ENCODE assay signal across 7 mouse cellular contexts in the genomic region with DNA sequence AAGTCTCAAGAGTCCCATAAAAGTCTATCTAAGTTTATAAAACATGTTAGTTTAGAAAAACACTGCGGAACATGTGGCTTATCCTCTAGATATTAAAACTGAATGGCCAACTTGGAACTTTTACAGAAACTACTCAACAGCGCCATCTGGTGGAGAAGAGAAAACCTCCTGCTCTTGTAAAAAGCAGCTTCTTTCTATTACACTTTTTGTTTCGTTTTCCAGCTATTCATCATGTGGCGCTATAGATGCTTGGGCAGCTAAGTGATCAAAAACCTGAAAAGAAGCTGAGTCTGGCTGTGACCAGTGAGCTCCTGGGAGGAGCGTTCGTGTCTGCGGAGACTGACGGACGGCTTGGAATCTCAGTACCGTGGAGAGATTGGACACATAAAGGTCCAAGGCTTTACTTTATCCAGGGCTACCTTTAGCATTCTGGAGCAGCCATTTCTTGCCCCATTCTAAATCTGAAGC. TPM values are rescaled to one million over a fixed set of nuclear protein-coding genes. Genes with fewer than 3 reads are reported as not detected.
DNase-seq lines count a peak whose midpoint lies in the region; ATAC-seq lines count a peak whose summit lies in the region.

No protein-coding gene starts in this region.

- no peaks in the 10 kb centered on the region for H3K4me1 ChIP-seq in hindbrain, embryonic 14.5 days (replicated peaks; ENCODE audit: control insufficient read depth, insufficient read depth, low read length)
- peaks cover 7% of the 10 kb centered on the region for H3K4me1 ChIP-seq in megakaryocyte, embryonic 14.5 days

- H3K27me3 ChIP-seq in hindbrain, embryonic 14.5 days (ENCODE audit: control insufficient read depth, insufficient read depth, low read length) = no peaks in the 10 kb centered on the region
- peaks cover 13% of the 10 kb centered on the region for H3K27me3 ChIP-seq in megakaryocyte, embryonic 14.5 days (replicated peaks)

- peak; percentile 24; the same call in 1 of the 2 replicates for ATAC-seq in hindbrain, embryonic 14.5 days (ENCODE audit: low FRiP score)

- peak overlapping the region; percentile 18 for H3K4me3 ChIP-seq in hindbrain, embryonic 14.5 days (replicated peaks; ENCODE audit: low read length)
- peak overlapping the region; percentile 89 for H3K4me3 ChIP-seq in megakaryocyte, embryonic 14.5 days (replicated peaks)

- no peak overlapping the region for H3K27ac ChIP-seq in hindbrain, embryonic 14.5 days

- no peaks in the 10 kb centered on the region for H3K36me3 ChIP-seq in hindbrain, embryonic 14.5 days (replicated peaks; ENCODE audit: control insufficient read depth, insufficient read depth)
- no peaks in the 10 kb centered on the region for H3K36me3 ChIP-seq in megakaryocyte, embryonic 14.5 days (replicated peaks; ENCODE audit: low read length)

- H3K4me2 ChIP-seq in hindbrain, embryonic 14.5 days (replicated peaks) = peak overlapping the region; percentile 38

- 27% methylated on average over 10 of the region's 10 CpGs for WGBS in hindbrain, embryonic 14.5 days

- peak; percentile 73 for DNase-seq in ZHBTc4 (ENCODE audit: low read depth, low spot score)
- peak; percentile 87 to 88 for DNase-seq in cerebellum, postnatal 14 days
- DNase-seq in frontal cortex, postnatal 25 days (ENCODE audit: low spot score in 2 of 2) = peak; percentile 50 to 77
- peak; percentile 95 for DNase-seq in hindbrain, embryonic 14.5 days (ENCODE audit: low spot score)
- peak; percentile 51 for DNase-seq in left cerebral cortex, adult 11 months (ENCODE audit: low spot score)
- peak; percentile 34 to 47 for DNase-seq in right cerebral cortex, postnatal 36 days (ENCODE audit: low spot score in 2 of 2)

- no peaks in the 10 kb centered on the region for H3K9me3 ChIP-seq in hindbrain, embryonic 14.5 days (ENCODE audit: control insufficient read depth, low read length)
- H3K9me3 ChIP-seq in megakaryocyte, embryonic 14.5 days = peaks cover 5% of the 10 kb centered on the region

- H3K9ac ChIP-seq in hindbrain, embryonic 14.5 days = no peak overlapping the region; the same call in 1 of the 2 replicates

RNA-seq across cellular contexts. Expression of gene 2510009E07Rik, which starts 33.5 kb away (rescaled TPM):
- polyA plus RNA-seq in hindbrain, embryonic 14.5 days (2014; fragmentation: Nextera tagmentation; extraction: Ambion mirVana) = 45.4 and 50.6 TPM in 2 replicates
- 1.3 TPM in 1 of 2 replicates, not detected in the other for polyA plus RNA-seq in megakaryocyte, embryonic 14.5 days (2012; ENCODE audit: insufficient read depth, low replicate concordance)

RNA-seq across cellular contexts. Expression of gene Ehhadh, which starts 59.7 kb away (rescaled TPM):
- polyA plus RNA-seq in hindbrain, embryonic 14.5 days (2014; fragmentation: Nextera tagmentation; extraction: Ambion mirVana) = 2.0 and 2.2 TPM in 2 replicates
- 0.30 TPM in 1 of 2 replicates, not detected in the other for polyA plus RNA-seq in megakaryocyte, embryonic 14.5 days (2012; ENCODE audit: insufficient read depth, low replicate concordance)

Comparison
In these comparisons a context has a peak if more than half of its experiments do, and no peak if none do; other contexts are left out.
1. DNase-seq: peak in every context shown above with its lines; median percentile 95 in hindbrain, embryonic 14.5 days; 88 in cerebellum, postnatal 14 days; 73 in ZHBTc4; 64 in frontal cortex, postnatal 25 days; 51 in left cerebral cortex, adult 11 months; 40 in right cerebral cortex, postnatal 36 days.
2. RNA of gene 2510009E07Rik, which starts 33.5 kb away (polyA plus RNA-seq): 45.4 to 50.6 TPM in hindbrain, embryonic 14.5 days; 1.3 TPM in megakaryocyte, embryonic 14.5 days; every median in the first group is over 10 times any median in the second.